Mouse (Mus musculus) MN1 (cell line): ENCODE data around the gene Ccdc40.
"Not testable (repeated sequence)": the region's sequence is repeated elsewhere in the genome, so short reads cannot be mapped to it uniquely, and the experiment has no call there.

ENCODE experiments used
- DNase-seq: peaks from one replicate; pipeline ENCODE4 v3.0.0-alpha.2; 2016; ENCODE audit warnings: low spot score

Gene Ccdc40

GRCm38 (mm10) chr11:119285791-119286527 lies 57.6 kb downstream of the Ccdc40 start:
- DNase-seq, result peak; percentile 63

GRCm38 (mm10) chr11:119287207-119287992 lies 59.0 kb downstream of the Ccdc40 start:
- no peak for DNase-seq

GRCm38 (mm10) chr11:119292861-119293260 lies 64.5 kb downstream of the Ccdc40 start:
- DNase-seq, result not testable (repeated sequence)

- DNase-seq, result no peak
Measured at GRCm38 (mm10) chr11:119297996-119298395, 69.6 kb downstream of the Ccdc40 start.

- peak; percentile 30 for DNase-seq
Measured at GRCm38 (mm10) chr11:119298917-119299316, 70.5 kb downstream of the Ccdc40 start.

- DNase-seq, result peak; percentile 98
Measured at GRCm38 (mm10) chr11:119299391-119300245, 71.2 kb downstream of the Ccdc40 start, which contains the start of gene Eif4a3. Eif4a3 (minus strand) TSS chr11:119300089.

GRCm38 (mm10) chr11:119300246-119300935 lies 72.0 kb downstream of the Ccdc40 start:
- DNase-seq, result peak; percentile 51

- DNase-seq, result no peak
Measured at GRCm38 (mm10) chr11:119300986-119301385, 72.6 kb downstream of the Ccdc40 start.

- DNase-seq, result peak; percentile 71
Measured at GRCm38 (mm10) chr11:119304904-119305712, 76.7 kb downstream of the Ccdc40 start.

GRCm38 (mm10) chr11:119306762-119307657 lies 78.6 kb downstream of the Ccdc40 start:
- DNase-seq, result peak; percentile 26

- no peak for DNase-seq
Measured at GRCm38 (mm10) chr11:119307658-119307867, 79.2 kb downstream of the Ccdc40 start, which contains the start of gene Card14. Card14 (plus strand) TSS chr11:119307768.

GRCm38 (mm10) chr11:119307916-119308315 lies 79.5 kb downstream of the Ccdc40 start:
- no peak for DNase-seq

GRCm38 (mm10) chr11:119310621-119311020 lies 82.2 kb downstream of the Ccdc40 start:
- no peak for DNase-seq

- no peak for DNase-seq
Measured at GRCm38 (mm10) chr11:119314252-119314936, 86.0 kb downstream of the Ccdc40 start.
